Mouse (Mus musculus) frontal cortex, postnatal 14 days (tissue): ENCODE results near the gene Olfr1450.
"Not testable (repeated sequence)": the region's sequence is repeated elsewhere in the genome, so short reads cannot be mapped to it uniquely, and the experiment has no call there.

Experiments
- DNase-seq, 2 experiments: peaks; one replicate each; pipeline ENCODE4 v3.0.0; 2022; ENCODE audit warnings: low spot score in 2 of 2

Olfr1450 gene

GRCm38 (mm10) chr19:12949958-12950357 lies at the start of gene Olfr1450:
Gene Olfr1450 (plus strand): TSS chr19:12950258.
- no peak for DNase-seq

DNA sequence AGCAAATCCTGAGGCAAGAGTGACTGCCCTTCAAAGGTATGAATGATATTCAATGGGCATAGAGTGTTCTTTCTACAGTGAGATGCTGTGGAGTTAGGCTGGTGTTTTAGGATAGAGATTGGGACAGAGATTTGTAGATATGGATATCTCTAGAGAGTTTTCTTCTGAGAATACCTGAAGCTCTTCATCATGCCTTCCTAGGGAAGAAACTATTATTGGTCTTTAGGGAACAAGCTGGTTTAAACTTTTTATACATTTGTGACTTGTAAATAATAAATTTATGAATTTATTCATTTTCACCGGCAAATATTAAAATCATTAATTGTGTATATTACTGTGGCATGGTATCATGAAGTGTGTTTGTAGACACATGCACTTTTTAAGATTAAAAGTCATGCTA lies 46.4 kb upstream of the Olfr1450 start, which contains the start of gene Olfr1447:
Gene Olfr1447, minus strand, starts transcription at position 101 of the 400 bp plus-strand sequence.
- DNase-seq = no peak

- DNase-seq = no peak
These were observed 25.7 kb upstream of the Olfr1450 start, which contains the start of gene Olfr1448 for GRCm38 (mm10) chr19:12924319-12924718. Gene Olfr1448 (minus strand): TSS chr19:12924419.

- DNase-seq = no peak
These were observed 19.5 kb upstream of the Olfr1450 start, which contains the start of gene Olfr1449 for GRCm38 (mm10) chr19:12930540-12930939. Gene Olfr1449 (plus strand): TSS chr19:12930840.

DNA sequence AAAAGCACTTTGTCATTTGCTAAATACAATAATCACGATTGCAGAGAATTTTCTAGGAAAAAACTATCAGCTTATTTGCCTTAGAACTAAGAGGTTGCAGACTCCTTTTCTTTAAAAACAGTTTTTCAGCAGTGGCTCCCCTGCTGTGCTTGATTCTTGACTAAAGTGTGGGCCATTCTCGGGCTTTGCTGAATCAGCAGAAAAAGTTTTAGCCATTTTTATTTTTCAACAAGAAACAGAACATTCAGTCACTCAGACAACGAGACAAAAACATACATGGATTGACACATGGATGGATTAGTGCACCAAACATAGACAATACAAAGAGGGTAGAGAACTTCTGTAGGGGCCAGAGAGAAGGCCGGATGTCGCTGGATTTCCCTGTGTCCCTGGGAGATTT lies 20.0 kb downstream of the Olfr1450 start:
- not testable (repeated sequence) for DNase-seq

GRCm38 (mm10) chr19:12992316-12992715 lies 42.3 kb downstream of the Olfr1450 start:
- not testable (repeated sequence) for DNase-seq

- DNase-seq = no peak
These were observed 44.7 kb downstream of the Olfr1450 start, which contains the start of gene Olfr1451 for GRCm38 (mm10) chr19:12994714-12995113. Gene Olfr1451 (plus strand): TSS chr19:12995014.
